Mouse (Mus musculus) kidney, embryonic 16.5 days (tissue): ENCODE data around the gene Myoz1. TPM values are rescaled to one million over a fixed set of nuclear protein-coding genes. Genes with fewer than 3 reads are reported as not detected.

Experiments
- ATAC-seq: fragments of 200-750 bp; cut with Nextera tagmentation; 2 replicates; pipeline ENCODE4 v1.8.0; 2017; ENCODE audit warnings: moderate TSS enrichment; ENCODE audit not compliant: low FRiP score, low TSS enrichment
- H3K27ac ChIP-seq: fragments of 300-500 bp; sonication (generic); 2 replicates; pipeline ENCODE4 v1.5.1; 2014; ENCODE audit warnings: low read length
- H3K27me3 ChIP-seq: fragments of 300-500 bp; sonication (generic); 2 replicates; pipeline ENCODE4 v1.6.1; 2014; ENCODE audit warnings: low read length, control low read depth, mixed read lengths; ENCODE audit not compliant: insufficient read depth
- H3K36me3 ChIP-seq: fragments of 300-500 bp; sonication (generic); 2 replicates; pipeline ENCODE4 v1.6.1; 2014; ENCODE audit warnings: low read length, control low read depth, mixed read lengths; ENCODE audit not compliant: insufficient read depth
- H3K4me1 ChIP-seq: fragments of 300-500 bp; sonication (generic); 2 replicates; pipeline ENCODE4 v1.6.1; 2014; ENCODE audit warnings: low read length, control low read depth, mixed read lengths; ENCODE audit not compliant: insufficient read depth
- H3K4me2 ChIP-seq: fragments of 300-500 bp; sonication (generic); replicated peaks from 2 replicates; pipeline ENCODE4 v1.6.1; 2014; ENCODE audit warnings: low read depth, low read length
- H3K4me3 ChIP-seq: fragments of 300-500 bp; sonication (generic); 2 replicates; pipeline ENCODE4 v1.5.1; 2014; ENCODE audit warnings: mild to moderate bottlenecking, low read length
- H3K9ac ChIP-seq: fragments of 300-500 bp; sonication (generic); replicated peaks from 2 replicates; pipeline ENCODE4 v1.6.1; 2014; ENCODE audit warnings: low read length
- H3K9me3 ChIP-seq: fragments of 300-500 bp; sonication (generic); 2 replicates; pipeline ENCODE4 v1.6.1; 2016; ENCODE audit warnings: low read length, control low read depth
- WGBS: fragments of 180-500 bp; shearing (Covaris S2); extraction: QIAGEN DNeasy Blood & Tissue Kit; methylation state at CpG from one replicate; pipeline ENCODE4 v1.1.7; 2014; 5-methylcytosine and 5-hydroxymethylcytosine counted together
- polyA plus RNA-seq: library from polyadenylated mRNA; unstranded; fragments of >200 nt; fragmentation: Nextera tagmentation; extraction: Ambion mirVana; gene quantifications from 2 replicates; pipeline ENCODE4 v1.2.1, GENCODE M21; 2015

The Myoz1 gene
- polyA plus RNA-seq, 1 experiment from 2014 or later, result 3.2 TPM

GRCm38 (mm10) chr14:20660827-20661660, 4.7 kb upstream of the Myoz1 start:
- Histone ChIP-seq H3K9ac (peak overlapping the region; percentile 76), H3K4me1 (peaks cover 19% of the 10 kb centered on the region), H3K27ac (peak overlapping the region; percentile 91), H3K27me3 (no peaks in the 10 kb centered on the region), H3K36me3 (no peaks in the 10 kb centered on the region), H3K9me3 (no peaks in the 10 kb centered on the region), H3K4me2 (peak overlapping the region; percentile 91), H3K4me3 (peak overlapping the region; percentile 77)
- WGBS, result 1% methylated on average over 52 of the region's 52 CpGs
- ATAC-seq, result peak; percentile 89

DNA sequence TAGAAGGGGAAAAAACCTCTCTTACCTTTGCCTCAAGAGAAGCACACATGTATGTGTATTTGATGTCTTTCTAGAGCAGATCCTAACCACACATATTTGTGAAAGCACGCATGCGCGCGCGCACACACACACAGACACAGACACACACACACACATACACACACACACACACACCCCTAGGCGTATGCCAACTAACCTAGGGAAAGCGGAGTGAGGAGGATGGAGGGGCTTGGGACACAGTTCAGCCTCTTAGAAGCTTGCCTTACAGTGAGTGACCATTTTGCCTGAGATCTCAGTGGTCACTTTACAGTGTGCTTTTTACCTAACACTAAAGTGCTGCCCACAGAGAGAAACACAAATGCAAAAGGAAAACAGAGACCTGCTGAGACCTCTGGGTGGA, 3.3 kb upstream of the Myoz1 start:
- Histone ChIP-seq H3K9me3 (no peaks in the 10 kb centered on the region), H3K27me3 (no peaks in the 10 kb centered on the region)
- 99% methylated on average over 7 of the region's 7 CpGs for WGBS

DNA sequence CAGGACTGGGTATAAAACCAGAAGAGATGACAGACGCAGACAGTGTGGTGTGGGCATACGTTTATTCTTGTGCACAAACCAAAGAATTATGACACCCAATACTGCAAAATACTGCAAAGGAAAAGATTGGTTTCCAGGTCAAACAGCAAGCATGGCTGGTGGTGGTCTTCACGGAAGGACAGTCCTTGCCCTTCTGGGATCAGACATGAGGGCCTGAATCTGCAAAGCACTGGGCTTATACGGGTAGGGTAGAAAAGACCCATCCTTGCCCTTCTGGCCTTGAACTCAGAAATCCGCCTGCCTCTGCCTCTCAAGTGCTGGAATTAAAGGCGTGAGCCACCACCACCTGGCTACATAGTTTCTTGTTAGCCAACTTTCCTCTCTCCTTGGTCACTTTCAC, 2.6 kb upstream of the Myoz1 start:
- H3K36me3 ChIP-seq, result no peaks in the 10 kb centered on the region
- ATAC-seq, result no peak
- H3K4me3 ChIP-seq, result no peak overlapping the region
- peaks cover 15% of the 10 kb centered on the region for H3K4me1 ChIP-seq
- no peaks in the 10 kb centered on the region for H3K9me3 ChIP-seq
- H3K27ac ChIP-seq, result no peak overlapping the region
- WGBS, result 85% methylated on average over 6 of the region's 6 CpGs
- no peaks in the 10 kb centered on the region for H3K27me3 ChIP-seq
- H3K9ac ChIP-seq, result no peak overlapping the region
- no peak overlapping the region for H3K4me2 ChIP-seq

More for the DNA sequence above, 3.3 kb upstream of the Myoz1 start:
- H3K4me1 ChIP-seq, result peaks cover 19% of the 10 kb centered on the region
- ATAC-seq, result no peak
- H3K27ac ChIP-seq, result no peak overlapping the region
- H3K4me3 ChIP-seq, result no peak overlapping the region
- no peak overlapping the region for H3K9ac ChIP-seq
- no peaks in the 10 kb centered on the region for H3K36me3 ChIP-seq
- H3K4me2 ChIP-seq, result no peak overlapping the region

DNA sequence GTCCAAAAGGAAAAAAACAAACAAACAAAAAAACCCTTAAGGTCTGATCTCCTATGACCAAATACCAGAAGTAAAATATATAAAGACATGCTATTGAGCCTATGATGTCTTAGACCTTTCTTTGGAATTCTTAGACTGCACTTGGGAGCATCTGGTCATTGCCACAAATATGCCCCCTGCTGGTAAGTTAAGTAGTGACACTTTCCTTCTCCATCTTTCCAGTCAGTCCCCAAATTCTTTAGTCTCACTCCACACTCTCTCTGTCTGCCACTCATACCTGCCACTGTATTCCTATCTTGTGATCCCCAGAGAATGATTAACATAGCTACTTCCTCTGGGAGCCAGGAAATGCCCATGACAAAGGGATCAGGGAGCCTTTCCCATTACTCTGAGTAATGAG, 2.0 kb upstream of the Myoz1 start:
- Histone ChIP-seq H3K9me3 (no peaks in the 10 kb centered on the region), H3K4me1 (peaks cover 15% of the 10 kb centered on the region), H3K9ac (no peak overlapping the region), H3K27ac (no peak overlapping the region), H3K36me3 (no peaks in the 10 kb centered on the region), H3K4me2 (no peak overlapping the region), H3K27me3 (no peaks in the 10 kb centered on the region), H3K4me3 (no peak overlapping the region)
- ATAC-seq, result no peak

DNA sequence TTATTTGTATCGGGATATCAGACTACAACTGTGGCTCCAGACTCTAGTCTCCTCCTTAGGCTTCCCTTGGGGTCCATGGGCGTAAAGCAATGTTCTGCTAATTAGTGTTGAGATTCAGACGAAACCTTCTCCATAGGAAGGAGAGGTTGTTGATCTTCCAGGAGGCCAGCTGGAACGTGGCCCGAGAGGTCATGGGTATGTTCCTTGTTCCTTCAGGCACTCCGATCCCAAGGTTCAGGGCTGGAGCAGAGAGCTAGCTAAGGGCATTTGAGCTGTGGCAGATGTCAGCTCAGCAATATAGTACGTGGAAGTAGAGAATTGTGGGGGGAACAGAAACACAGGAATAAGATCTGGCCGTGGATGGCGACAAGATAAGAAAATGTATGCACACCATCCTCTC, 609 bp downstream of the Myoz1 start:
- Histone ChIP-seq H3K9me3 (no peaks in the 10 kb centered on the region), H3K9ac (no peak overlapping the region; the same call in 1 of the 2 replicates), H3K27me3 (no peaks in the 10 kb centered on the region), H3K36me3 (no peaks in the 10 kb centered on the region), H3K27ac (no peak overlapping the region), H3K4me3 (no peak overlapping the region), H3K4me1 (peaks cover 5% of the 10 kb centered on the region; the same call in 1 of the 2 replicates), H3K4me2 (no peak overlapping the region)
- 50% methylated on average over 9 of the region's 9 CpGs for WGBS
- no peak for ATAC-seq

DNA sequence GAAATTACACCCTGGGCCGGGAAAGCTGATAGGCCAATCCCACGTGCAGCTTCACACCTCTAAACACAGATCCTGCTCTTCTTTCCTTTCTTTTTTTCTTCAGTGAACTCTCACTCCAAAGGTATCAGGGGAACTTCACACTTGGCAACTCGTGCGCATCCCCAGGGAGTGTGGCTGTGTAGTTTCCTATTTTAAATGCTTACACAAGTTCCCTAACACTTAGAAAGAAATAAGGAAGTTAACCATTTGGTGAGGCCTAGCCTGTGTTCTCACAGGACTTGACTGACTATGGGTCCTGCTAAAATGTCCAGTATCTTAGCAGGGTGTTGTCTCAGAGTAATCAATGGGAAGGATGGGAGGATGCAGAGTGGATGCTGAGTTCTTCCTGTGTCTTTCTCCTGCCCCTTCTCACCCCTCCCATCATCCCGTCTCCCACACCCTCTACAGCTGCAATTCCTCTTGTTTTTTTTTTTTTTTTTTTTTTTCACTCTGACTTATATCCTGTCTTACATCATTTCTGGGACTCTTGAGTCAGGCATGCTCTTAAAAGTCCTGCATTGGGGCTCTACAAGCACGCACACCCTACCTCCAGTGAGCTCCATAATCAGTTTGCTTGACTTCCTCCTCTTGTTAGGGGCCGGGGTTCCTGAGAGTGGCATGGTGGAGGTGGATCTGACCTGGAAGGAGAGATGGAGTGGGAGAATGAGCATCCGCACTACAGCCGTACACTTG, 1.5 kb downstream of the Myoz1 start:
- no peaks in the 10 kb centered on the region for H3K27me3 ChIP-seq
- no peaks in the 10 kb centered on the region for H3K36me3 ChIP-seq
- no peak overlapping the region for H3K4me3 ChIP-seq
- no peak overlapping the region for H3K4me2 ChIP-seq
- no peaks in the 10 kb centered on the region for H3K9me3 ChIP-seq
- H3K4me1 ChIP-seq, result peaks cover 5% of the 10 kb centered on the region; the same call in 1 of the 2 replicates
- no peak for ATAC-seq
- no peak overlapping the region for H3K27ac ChIP-seq
- 56% methylated on average over 9 of the region's 9 CpGs for WGBS
- H3K9ac ChIP-seq, result no peak overlapping the region

GRCm38 (mm10) chr14:20651722-20652256, 4.6 kb downstream of the Myoz1 start:
- H3K36me3 ChIP-seq, result no peaks in the 10 kb centered on the region
- H3K4me2 ChIP-seq, result no peak overlapping the region
- no peak overlapping the region for H3K9ac ChIP-seq
- H3K27ac ChIP-seq, result no peak overlapping the region
- 36% methylated on average over 4 of the region's 4 CpGs for WGBS
- H3K27me3 ChIP-seq, result no peaks in the 10 kb centered on the region
- ATAC-seq, result peak; percentile 52; the same call in 1 of the 2 replicates
- peaks cover 5% of the 10 kb centered on the region; the same call in 1 of the 2 replicates for H3K4me1 ChIP-seq
- H3K4me3 ChIP-seq, result no peak overlapping the region
- H3K9me3 ChIP-seq, result no peaks in the 10 kb centered on the region

- Histone ChIP-seq H3K27ac (0 out of 2 replicates have a peak overlapping the region, but pooled peaks have one; percentile 21), H3K4me1 (no peaks in the 10 kb centered on the region), H3K9ac (no peak overlapping the region), H3K4me2 (no peak overlapping the region), H3K27me3 (no peaks in the 10 kb centered on the region), H3K9me3 (no peaks in the 10 kb centered on the region), H3K36me3 (no peaks in the 10 kb centered on the region), H3K4me3 (no peak overlapping the region)
- no peak for ATAC-seq
- 66% methylated on average over 2 of the region's 2 CpGs for WGBS
Observed at GRCm38 (mm10) chr14:20651000-20651399, 5.3 kb downstream of the Myoz1 start.

DNA sequence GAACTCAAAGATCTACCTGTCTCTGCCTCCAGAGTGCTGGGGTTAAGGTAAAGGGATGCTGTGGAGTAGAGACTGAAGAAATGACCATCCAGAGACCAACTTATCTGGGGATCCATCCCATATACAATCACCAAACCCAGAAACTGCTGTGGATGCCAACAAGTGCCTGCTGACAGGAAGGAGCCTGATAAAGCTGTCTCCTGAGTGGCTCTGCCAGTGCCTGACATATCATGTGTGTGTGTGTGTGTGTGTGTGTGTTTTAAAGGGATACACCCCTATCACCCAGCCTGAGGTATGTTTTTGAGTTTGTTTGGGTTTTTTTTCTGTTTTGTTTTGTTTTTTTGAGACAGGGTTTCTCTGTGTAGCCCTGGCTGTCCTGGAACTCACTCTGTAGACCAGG, 10.0 kb downstream of the Myoz1 start:
- Histone ChIP-seq H3K36me3 (no peaks in the 10 kb centered on the region), H3K9me3 (no peaks in the 10 kb centered on the region), H3K4me3 (no peak overlapping the region), H3K4me1 (peaks cover 9% of the 10 kb centered on the region), H3K4me2 (no peak overlapping the region), H3K9ac (no peak overlapping the region), H3K27ac (no peak overlapping the region), H3K27me3 (no peaks in the 10 kb centered on the region)
- ATAC-seq, result no peak

DNA sequence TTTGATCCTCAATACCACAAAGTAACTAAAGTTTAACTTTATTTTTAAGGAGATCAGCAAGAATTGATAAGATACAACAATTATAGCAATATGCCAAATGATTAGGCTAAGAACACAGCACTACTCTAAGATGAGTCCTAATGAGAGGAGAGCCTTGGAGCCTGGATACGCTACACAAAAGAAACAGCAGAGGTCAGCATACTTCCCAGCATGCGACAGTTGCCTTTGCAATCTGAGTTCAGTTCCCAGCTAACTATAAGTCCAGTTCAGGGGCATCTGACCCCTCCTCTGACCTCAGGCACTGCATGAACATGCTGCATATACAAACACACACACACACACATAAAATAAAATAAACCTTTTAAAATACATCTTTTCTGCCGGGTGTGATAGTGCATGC, 10.8 kb downstream of the Myoz1 start:
- Histone ChIP-seq H3K4me2 (no peak overlapping the region), H3K9ac (no peak overlapping the region), H3K4me1 (peaks cover 9% of the 10 kb centered on the region), H3K27ac (no peak overlapping the region), H3K36me3 (no peaks in the 10 kb centered on the region), H3K9me3 (no peaks in the 10 kb centered on the region), H3K4me3 (no peak overlapping the region), H3K27me3 (no peaks in the 10 kb centered on the region)
- no peak for ATAC-seq
- WGBS, result 42% methylated on average over 3 of the region's 3 CpGs
